Mouse (Mus musculus): Measurements from ENCODE around the gene Pde6b.
A peak's percentile ranks its signal among the peaks of the same experiment; 100 is the strongest.

The Pde6b gene

DNA sequence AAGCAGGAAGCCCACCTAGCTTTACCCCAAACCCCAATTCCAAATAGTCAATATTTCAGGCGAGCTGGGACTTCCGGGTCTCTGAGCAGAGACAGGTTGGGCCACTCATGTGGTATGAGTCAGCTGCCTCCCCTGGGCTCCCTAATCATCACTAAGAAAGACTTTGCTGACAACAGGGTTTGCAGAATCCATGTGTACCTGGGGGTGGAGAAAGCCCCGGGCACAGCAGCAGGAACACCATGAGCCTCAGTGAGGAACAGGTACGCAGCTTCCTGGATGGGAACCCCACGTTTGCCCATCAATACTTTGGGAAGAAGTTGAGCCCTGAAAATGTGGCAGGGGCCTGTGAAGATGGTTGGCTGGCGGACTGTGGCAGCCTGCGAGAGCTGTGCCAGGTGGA lies at the start of gene Pde6b:
Pde6b (plus strand) TSS at position 191 of the 400 bp plus-strand sequence.
- no peak for DNase-seq

- DNase-seq: no peak
Observed at GRCm38 (mm10) chr5:108343680-108344170, 44.5 kb upstream of the Pde6b start.

DNA sequence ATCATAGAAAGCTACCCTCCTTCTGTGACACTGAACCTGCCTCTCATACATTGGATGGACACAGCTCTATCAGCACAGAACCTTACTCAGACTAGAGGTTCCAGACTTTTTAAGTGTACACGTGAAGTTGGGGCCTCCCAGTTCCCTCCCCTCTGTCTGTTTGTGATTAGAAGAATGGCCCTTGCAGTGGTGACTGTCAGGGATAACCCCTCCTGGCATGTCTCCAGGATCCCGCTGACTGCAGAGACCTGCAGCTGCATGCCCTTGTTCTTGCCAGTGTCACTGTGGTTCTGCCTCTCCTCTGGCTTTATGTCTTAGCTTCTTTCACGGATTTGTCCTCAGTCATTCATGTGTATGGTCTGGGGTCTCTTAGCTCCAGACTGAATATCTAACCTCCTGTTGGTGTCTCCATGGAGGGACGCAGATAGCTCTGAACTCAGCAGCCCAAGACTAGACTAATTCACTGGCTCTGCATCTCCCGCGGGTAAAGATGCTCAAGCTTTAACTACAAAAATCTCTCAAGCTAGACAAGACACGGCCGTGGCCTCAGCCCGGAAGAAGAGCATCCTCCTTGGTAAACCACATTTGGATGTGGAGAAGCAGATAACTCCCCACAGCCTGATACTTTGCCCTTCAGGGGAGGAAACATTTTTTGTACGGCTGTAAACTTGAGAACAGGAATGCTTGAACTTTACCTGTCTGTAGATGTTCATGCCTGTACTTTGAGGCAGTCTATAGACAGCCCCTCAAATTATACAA lies 42.7 kb upstream of the Pde6b start:
- no peak for DNase-seq

- no peak for DNase-seq
Observed at GRCm38 (mm10) chr5:108347843-108348242, 40.3 kb upstream of the Pde6b start.

GRCm38 (mm10) chr5:108349511-108350148 lies 38.6 kb upstream of the Pde6b start:
- DNase-seq: no peak

GRCm38 (mm10) chr5:108354056-108354455 lies 34.1 kb upstream of the Pde6b start:
- DNase-seq: no peak

DNA sequence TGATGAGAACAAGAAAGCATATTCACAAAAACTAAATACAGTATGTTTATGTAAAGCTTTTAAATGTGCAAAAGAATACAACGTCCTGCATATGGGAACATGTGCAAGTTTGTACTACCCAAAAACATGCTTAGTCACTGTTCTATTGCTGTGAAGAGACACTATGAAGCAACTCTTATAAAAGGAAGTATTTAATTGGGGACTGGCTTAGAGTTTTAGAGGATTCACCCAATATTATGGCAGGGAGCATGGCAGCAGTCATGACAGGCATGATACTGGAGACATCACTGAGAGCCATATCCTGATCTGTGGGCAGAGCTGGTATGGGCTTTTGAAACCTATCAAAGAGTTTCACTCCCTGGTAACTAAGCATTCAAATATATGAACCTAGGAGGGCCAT lies 30.3 kb upstream of the Pde6b start:
- no peak for DNase-seq

DNA sequence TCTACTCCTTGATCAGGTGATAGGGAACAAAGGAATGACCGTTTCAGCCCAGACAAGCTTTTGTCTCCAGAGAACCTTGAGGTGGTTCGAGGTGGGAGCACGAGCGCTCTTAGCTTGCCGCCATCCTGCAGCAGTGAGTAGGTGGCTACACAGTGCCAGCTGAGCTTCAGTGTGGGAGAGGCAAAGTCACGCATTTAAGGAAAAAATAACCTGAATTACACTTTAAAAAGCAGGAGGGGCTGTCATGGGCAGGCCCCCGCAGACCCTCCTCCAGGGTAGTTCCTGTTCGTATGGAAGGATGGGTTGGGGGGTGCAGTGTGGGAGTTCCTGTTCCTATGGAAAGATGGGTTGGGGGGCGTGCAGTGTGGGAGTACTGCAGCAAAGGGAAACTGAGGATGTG lies 28.7 kb upstream of the Pde6b start:
- DNase-seq: no peak

DNA sequence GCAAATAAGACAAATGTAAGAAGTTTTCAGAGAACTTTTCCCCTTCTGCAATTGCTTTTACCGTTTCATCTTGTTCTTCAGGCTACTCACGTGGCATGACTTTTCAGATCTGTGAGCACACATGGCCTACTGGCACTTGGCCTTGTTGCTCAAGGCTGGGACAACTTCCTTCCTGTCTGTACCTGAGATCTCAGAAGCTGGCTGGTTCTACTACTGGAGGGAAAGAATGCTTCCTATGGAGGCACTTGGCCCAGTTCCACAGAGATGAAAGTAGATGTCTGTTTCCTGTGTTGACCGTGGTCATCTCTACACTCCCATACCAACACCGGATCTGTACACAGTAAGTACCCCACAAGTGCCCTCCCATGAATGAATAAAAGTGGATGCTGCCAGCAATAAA lies 28.0 kb upstream of the Pde6b start:
- no peak for DNase-seq

- peak; percentile 25 for DNase-seq
Observed at GRCm38 (mm10) chr5:108362330-108362729, 25.9 kb upstream of the Pde6b start.

DNA sequence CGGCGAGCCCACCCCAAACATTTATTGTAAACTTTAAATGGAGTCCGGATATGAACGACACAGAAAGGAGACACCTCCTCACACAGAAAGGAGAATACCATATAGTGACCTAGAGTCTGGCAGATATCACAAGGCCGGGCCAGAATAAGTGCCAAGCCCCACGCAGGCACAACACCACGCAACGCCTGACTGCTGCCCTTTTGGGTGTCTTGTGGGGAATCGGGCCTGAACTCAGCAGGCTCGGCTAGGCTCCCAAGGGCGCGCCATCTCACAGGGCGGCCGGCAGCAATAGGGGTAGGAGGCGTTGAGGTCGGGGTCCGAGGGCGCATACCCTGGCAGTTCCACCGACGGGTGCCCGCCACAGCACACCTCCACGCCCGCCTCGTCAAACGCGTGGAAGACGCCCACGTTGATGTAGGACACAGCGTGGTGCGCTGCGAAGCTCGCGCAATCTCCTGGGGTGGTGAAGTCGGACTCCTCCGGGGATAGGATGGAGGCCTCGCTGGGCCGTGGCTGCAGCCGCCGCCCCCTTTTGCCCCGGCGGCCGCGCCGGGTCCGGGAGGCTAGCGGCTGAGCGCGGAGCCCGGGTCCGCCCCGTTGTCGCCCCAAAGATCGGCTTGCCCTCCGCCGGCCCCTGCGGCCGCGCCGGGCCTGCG lies 21.7 kb upstream of the Pde6b start:
- DNase-seq: peak; percentile 3

DNA sequence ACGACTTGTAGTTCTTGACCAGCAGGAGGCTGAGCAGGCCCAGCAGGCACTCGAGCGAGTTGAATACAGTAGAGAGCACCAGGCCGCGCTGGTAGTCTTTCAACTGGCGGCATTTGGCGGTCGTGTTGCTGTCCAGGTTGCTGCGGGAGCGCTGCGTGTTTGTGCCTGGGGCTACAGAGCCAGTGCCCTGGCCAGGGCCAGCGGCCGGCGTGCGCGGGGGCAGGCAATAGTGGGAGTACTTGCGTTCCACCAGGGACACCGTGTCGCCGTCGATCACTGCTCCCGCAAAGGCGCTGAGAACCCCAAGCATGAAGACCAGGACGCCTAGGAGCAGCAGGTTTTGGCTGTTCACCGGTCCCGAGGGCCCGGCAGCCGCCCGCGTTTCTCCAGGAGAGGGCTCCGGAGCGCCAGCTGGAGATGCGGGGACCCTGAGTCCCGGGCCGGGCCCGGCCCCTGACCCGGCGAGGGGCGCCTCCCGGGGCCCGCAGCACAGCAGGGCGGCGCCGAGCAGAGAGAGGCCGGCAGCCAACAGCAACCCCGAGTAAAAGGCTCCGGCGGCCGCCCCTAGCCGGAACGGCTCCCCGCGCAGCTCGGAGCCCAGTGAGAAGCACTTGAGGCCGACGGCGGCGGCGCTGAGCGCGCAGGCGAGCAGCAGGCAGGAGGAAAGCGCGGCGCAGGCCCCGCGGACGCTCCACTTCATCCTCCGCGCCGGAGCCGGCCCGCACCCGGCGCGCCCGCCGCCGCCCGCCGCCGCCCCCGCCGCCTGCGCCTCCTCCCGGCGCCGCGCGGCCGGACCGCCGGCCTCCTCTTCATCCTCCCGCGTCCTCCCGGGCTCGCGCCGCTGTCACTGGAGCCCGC lies 21.0 kb upstream of the Pde6b start:
- DNase-seq: peak; percentile 63

GRCm38 (mm10) chr5:108367871-108368332 lies 20.3 kb upstream of the Pde6b start, which contains the start of gene Gm42517:
Gm42517 (minus strand) TSS chr5:108367922.
- DNase-seq: peak; percentile 41

- DNase-seq: peak; percentile 21
Observed at GRCm38 (mm10) chr5:108368446-108368845, 19.7 kb upstream of the Pde6b start.

- peak; percentile 53 for DNase-seq
Observed at GRCm38 (mm10) chr5:108368851-108369621, 19.2 kb upstream of the Pde6b start.

DNA sequence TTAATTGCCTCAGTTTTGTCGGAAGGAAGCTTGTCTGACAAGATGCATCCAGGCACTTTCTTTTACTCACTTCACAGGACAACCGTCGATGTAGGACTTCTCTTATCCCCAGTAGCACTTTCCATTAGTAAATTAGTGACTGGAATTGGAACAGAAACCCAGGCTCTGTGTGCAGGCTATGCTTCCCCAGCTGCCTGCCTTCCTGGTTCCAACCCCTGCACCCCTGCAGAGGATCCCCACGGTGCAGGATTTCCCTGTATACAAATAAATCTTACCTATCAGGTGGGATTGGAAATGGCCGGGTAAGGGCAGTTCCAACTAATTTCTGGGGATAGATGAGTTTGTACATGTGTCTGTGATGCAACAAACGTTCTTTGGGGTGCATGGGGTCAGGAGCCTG lies 18.2 kb upstream of the Pde6b start:
- no peak for DNase-seq

DNA sequence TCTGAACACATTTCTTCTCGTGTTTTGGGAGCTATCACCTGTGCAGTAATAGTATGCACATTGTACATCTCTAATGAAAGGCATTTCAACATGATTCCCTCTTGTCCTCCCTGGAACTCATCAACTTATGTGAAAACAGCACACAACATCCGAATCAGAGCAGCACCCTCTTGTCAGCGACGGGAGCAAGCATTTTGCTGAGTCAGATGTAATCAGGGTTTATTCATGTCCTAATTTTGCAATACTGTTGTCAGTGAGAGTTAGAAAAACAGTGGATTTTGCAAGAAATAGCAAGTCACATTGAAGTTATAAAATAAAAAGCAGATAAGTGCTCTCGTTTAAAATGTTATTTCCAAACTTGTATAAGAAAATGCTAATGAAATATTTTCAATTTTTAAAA lies 14.1 kb upstream of the Pde6b start:
- no peak for DNase-seq

DNA sequence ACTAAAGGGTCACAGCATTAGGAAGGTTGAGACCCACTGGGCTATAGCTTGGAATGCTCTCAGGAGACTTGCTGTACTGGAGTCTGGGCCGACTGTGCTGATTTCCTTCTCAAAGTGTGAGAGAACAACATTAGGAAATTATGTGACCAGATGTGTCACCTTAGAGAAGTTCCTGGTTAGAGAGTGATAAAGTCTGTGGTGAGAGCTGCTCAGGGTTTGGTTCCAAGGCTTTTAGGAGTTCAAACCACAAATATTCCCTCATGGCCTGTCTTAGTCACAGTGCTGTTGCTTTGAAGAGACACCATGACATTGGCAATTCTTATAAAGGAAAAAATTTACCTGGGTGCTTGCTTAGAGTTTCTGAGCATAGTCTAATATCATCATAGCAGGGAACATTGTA lies 12.1 kb upstream of the Pde6b start:
- DNase-seq: no peak

DNA sequence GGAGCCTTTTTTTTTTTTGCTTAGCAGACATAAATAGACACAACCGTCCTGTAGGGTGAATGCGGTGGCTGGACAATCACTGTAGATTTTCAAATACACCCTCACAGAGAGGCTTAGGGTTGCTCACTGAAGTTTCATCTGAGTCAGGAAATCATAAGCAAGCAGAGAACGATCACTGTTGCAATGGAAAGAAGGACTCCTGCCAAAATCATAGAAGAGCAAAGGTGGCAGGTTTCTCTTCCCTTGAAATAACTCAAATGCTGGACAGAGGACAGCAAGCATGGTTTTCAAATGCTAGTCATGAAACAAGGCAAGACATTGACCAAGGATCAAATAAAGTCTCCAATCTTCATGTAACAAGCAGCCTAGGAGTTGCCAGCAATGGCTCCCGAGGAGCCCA lies 9.8 kb upstream of the Pde6b start:
- DNase-seq: no peak

- DNase-seq: no peak
Observed at GRCm38 (mm10) chr5:108385632-108386031, 2.6 kb upstream of the Pde6b start.

GRCm38 (mm10) chr5:108386449-108386848 lies 1.7 kb upstream of the Pde6b start:
- DNase-seq: no peak

GRCm38 (mm10) chr5:108389744-108390143 lies 1.6 kb downstream of the Pde6b start:
- DNase-seq: peak; percentile 56

All from retina, postnatal 1 day (tissue).